Mouse (Mus musculus) myocyte (in vitro differentiated cells): ENCODE data around the gene Plekhh1.

Experiments used
- MYOD1 ChIP-seq, 3 experiments: IDR thresholded peaks; one replicate each; pipeline ENCODE4 v1.6.1; 2011; ENCODE audit warnings: control low read depth in 2 of 3, low read depth in 2 of 3, mild to moderate bottlenecking in 2 of 3, moderate library complexity in 1 of 3; ENCODE audit not compliant: insufficient read length in 2 of 3, control insufficient read depth in 1 of 3
- POLR2AphosphoS2 ChIP-seq: IDR thresholded peaks from one replicate; pipeline ENCODE4 v1.6.1; 2011; ENCODE audit warnings: low read depth, control low read depth; ENCODE audit not compliant: insufficient read length

DNA sequence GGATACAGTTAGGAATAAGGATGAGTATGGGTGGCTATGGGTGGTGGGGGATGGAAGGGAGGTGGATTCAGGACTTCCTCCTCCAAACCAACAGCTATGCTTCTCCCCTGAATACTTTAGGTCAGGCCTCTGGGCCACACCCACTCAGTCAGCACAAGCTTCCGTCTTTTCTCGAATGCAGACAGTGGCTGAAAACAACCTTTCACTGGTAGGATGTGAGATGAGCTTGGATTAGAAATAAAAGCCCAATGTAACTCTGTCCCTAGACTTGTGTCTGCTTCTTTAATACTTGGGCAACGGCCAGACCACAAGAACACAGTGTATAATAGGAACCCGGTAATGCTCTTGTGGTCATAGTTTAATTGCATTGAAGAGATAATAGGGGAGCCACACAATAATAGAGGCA, 11.0 kb upstream of the Plekhh1 start:
- TF ChIP-seq MYOD1 (IDR thresholded peaks at IDR 0.05; ENCODE audit: control insufficient read depth in 1 of 3, insufficient read length in 2 of 3, low read depth in 2 of 3) (no peak), POLR2AphosphoS2 (no peak)
